Comparison of ENCODE assay signal across 34 mouse cellular contexts in the genomic region with DNA sequence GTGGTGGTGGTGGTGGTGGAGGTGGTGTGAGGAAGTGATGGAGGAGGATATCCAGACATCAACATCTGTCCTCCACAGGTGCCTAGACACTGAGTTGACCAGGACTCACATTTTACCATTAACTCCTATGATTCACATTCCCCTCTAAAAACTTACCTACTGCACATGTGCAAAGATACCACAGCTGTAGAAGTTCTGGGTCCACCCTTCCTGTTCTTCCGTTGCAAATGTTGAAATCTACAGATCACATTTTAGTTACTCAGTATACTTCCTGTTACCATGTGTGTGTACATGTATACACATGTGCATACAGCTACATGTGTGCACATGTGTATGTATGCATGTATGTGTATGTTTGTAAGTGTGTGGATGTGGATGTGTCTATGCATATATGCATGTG. TPM values are rescaled to one million over a fixed set of nuclear protein-coding genes. Genes with fewer than 3 reads are reported as not detected.
DNase-seq lines count a peak whose midpoint lies in the region; ATAC-seq and TF ChIP-seq lines count a peak whose summit lies in the region.
"Had no signal": no experiment of that assay in that cellular context is flagged by ENCODE, and none has a peak within 500 bp of the region (broad histone marks: within the 10 kb centered on the region; RNA-seq: fewer than 3 reads in every experiment).

No protein-coding gene starts in this region.

- H3K27ac ChIP-seq in liver, postnatal 0 days (ENCODE audit: low read depth) = no peak overlapping the region
- no peak overlapping the region for H3K27ac ChIP-seq in heart, embryonic 12.5 days (ENCODE audit: poor library complexity, severe bottlenecking)
- no peak overlapping the region for H3K27ac ChIP-seq in intestine, embryonic 16.5 days (ENCODE audit: low read length)
- no peak overlapping the region for H3K27ac ChIP-seq in forebrain, embryonic 16.5 days (ENCODE audit: low read length)
- H3K27ac ChIP-seq: embryonic facial prominence, embryonic 12.5 days; forebrain, embryonic 13.5 days; gastrocnemius, adult 2 months; hindbrain, embryonic 10.5 days; left cerebral cortex, adult 2 months; limb, embryonic 10.5 days; midbrain, embryonic 13.5 days had no signal

- no peak overlapping the region for H3K4me3 ChIP-seq in liver, postnatal 0 days (ENCODE audit: low read depth, low read length)
- H3K4me3 ChIP-seq in heart, embryonic 12.5 days = no peak overlapping the region
- no peak overlapping the region for H3K4me3 ChIP-seq in intestine, embryonic 16.5 days (ENCODE audit: low read length)
- no peak overlapping the region for H3K4me3 ChIP-seq in forebrain, embryonic 16.5 days (replicated peaks; ENCODE audit: low read length)
- H3K4me3 ChIP-seq: embryonic facial prominence, embryonic 12.5 days; forebrain, embryonic 13.5 days; gastrocnemius, adult 2 months; hindbrain, embryonic 10.5 days; left cerebral cortex, adult 2 months; limb, embryonic 10.5 days; megakaryocyte, embryonic 14.5 days; midbrain, embryonic 13.5 days had no signal

- H3K27me3 ChIP-seq in liver, postnatal 0 days (ENCODE audit: insufficient read depth, low read length) = no peaks in the 10 kb centered on the region
- no peaks in the 10 kb centered on the region for H3K27me3 ChIP-seq in heart, embryonic 12.5 days (replicated peaks)
- H3K27me3 ChIP-seq in intestine, embryonic 16.5 days (replicated peaks; ENCODE audit: control insufficient read depth, insufficient read depth, low read length) = no peaks in the 10 kb centered on the region
- no peaks in the 10 kb centered on the region for H3K27me3 ChIP-seq in forebrain, embryonic 16.5 days (replicated peaks; ENCODE audit: control insufficient read depth, insufficient read depth, low read length)
- H3K27me3 ChIP-seq: CH12.LX; embryonic facial prominence, embryonic 12.5 days; forebrain, embryonic 13.5 days; megakaryocyte, embryonic 14.5 days; midbrain, embryonic 13.5 days; Patski had no signal

- H3K9me3 ChIP-seq in liver, postnatal 0 days (ENCODE audit: low read length) = no peaks in the 10 kb centered on the region
- H3K9me3 ChIP-seq in heart, embryonic 12.5 days (replicated peaks) = no peaks in the 10 kb centered on the region
- H3K9me3 ChIP-seq in intestine, embryonic 16.5 days (ENCODE audit: control insufficient read depth, low read length) = no peaks in the 10 kb centered on the region
- no peaks in the 10 kb centered on the region for H3K9me3 ChIP-seq in forebrain, embryonic 16.5 days (ENCODE audit: control insufficient read depth, low read length)
- H3K9me3 ChIP-seq: embryonic facial prominence, embryonic 12.5 days; forebrain, embryonic 13.5 days; hindbrain, embryonic 10.5 days; limb, embryonic 10.5 days; megakaryocyte, embryonic 14.5 days; midbrain, embryonic 13.5 days had no signal

- DNase-seq in liver, postnatal 0 days = no peak
- DNase-seq in liver = no peak
- DNase-seq in CD4-positive, CD25-positive, alpha-beta regulatory T cell, adult 2 months (ENCODE audit: low read depth, low spot score) = peak; percentile 72
- peak; percentile 86 for DNase-seq in induced T-regulatory cell, adult 2 months (ENCODE audit: low read depth)
- DNase-seq in natural killer cell, adult 2 months (ENCODE audit: low spot score in 2 of 2) = peak; percentile 43 to 67
- DNase-seq: adrenal gland, adult 8-10 months; cerebellum, adult 11-12 months; cerebellum, postnatal 14 days; gastrocnemius, adult 2 months; heart, adult 11 months; heart, postnatal 10 days; kidney, adult 18-20 months; lung, postnatal 10 days had no signal

- ATAC-seq in liver, postnatal 0 days = peak; percentile 25; the same call in 1 of the 2 replicates
- ATAC-seq in heart, embryonic 12.5 days (ENCODE audit: insufficient number of reproducible peaks, low FRiP score) = no peak
- no peak for ATAC-seq in intestine, embryonic 16.5 days
- ATAC-seq in forebrain, embryonic 16.5 days = no peak
- ATAC-seq: forebrain, embryonic 13.5 days; hindbrain, embryonic 16.5 days; midbrain, embryonic 13.5 days; Patski had no signal

- 40% methylated on average over 1 of the region's 1 CpGs for WGBS in liver, postnatal 0 days (ENCODE audit: insufficient replicate concordance)
- whole genome bisulfite sequencing in heart, embryonic 12.5 days = 75% methylated on average over 1 of the region's 1 CpGs
- 91% methylated on average over 1 of the region's 1 CpGs for WGBS in intestine, embryonic 16.5 days
- 90% methylated on average over 1 of the region's 1 CpGs for WGBS in forebrain, embryonic 16.5 days

- no peak overlapping the region for H3K9ac ChIP-seq in liver, postnatal 0 days (replicated peaks)
- H3K9ac ChIP-seq in heart, embryonic 12.5 days = no peak overlapping the region
- no peak overlapping the region for H3K9ac ChIP-seq in intestine, embryonic 16.5 days (ENCODE audit: low read depth, low read length)
- H3K9ac ChIP-seq in forebrain, embryonic 16.5 days (replicated peaks; ENCODE audit: low read depth, low read length) = no peak overlapping the region
- H3K9ac ChIP-seq: embryonic facial prominence, embryonic 12.5 days; forebrain, embryonic 13.5 days; midbrain, embryonic 13.5 days had no signal

- no peaks in the 10 kb centered on the region for H3K36me3 ChIP-seq in liver, postnatal 0 days (replicated peaks; ENCODE audit: insufficient read depth, low read length)
- H3K36me3 ChIP-seq in heart, embryonic 12.5 days = no peaks in the 10 kb centered on the region
- H3K36me3 ChIP-seq in intestine, embryonic 16.5 days (ENCODE audit: control insufficient read depth, insufficient read depth, low read length) = no peaks in the 10 kb centered on the region
- H3K36me3 ChIP-seq in forebrain, embryonic 16.5 days (ENCODE audit: control insufficient read depth, insufficient read depth) = no peaks in the 10 kb centered on the region
- H3K36me3 ChIP-seq: embryonic facial prominence, embryonic 12.5 days; G1E; hindbrain, embryonic 10.5 days; limb, embryonic 10.5 days; midbrain, embryonic 13.5 days had no signal

- TF ChIP-seq CTCF in liver, postnatal 0 days (IDR thresholded peaks at IDR 0.05; ENCODE audit: low read depth) = no peak

- TF ChIP-seq EP300 in liver, postnatal 0 days (IDR thresholded peaks at IDR 0.05; ENCODE audit: low read depth) = no peak

- H3K4me1 ChIP-seq in liver, postnatal 0 days (ENCODE audit: insufficient read depth) = 0 out of 2 replicates have a peak, but pooled peaks cover 2% of the 10 kb centered on the region
- H3K4me1 ChIP-seq in heart, embryonic 12.5 days (replicated peaks) = no peaks in the 10 kb centered on the region; the same call in 1 of the 2 replicates
- no peaks in the 10 kb centered on the region for H3K4me1 ChIP-seq in intestine, embryonic 16.5 days (ENCODE audit: control insufficient read depth, insufficient read depth, low read length)
- H3K4me1 ChIP-seq in forebrain, embryonic 16.5 days (replicated peaks; ENCODE audit: control insufficient read depth, insufficient read depth, low read length) = peaks cover 4% of the 10 kb centered on the region; the same call in 1 of the 2 replicates
- H3K4me1 ChIP-seq: embryonic facial prominence, embryonic 12.5 days; forebrain, embryonic 13.5 days; hindbrain, embryonic 10.5 days; midbrain, embryonic 13.5 days had no signal

- H3K4me2 ChIP-seq in liver, postnatal 0 days (ENCODE audit: low read depth, low read length) = no peak overlapping the region
- H3K4me2 ChIP-seq in heart, embryonic 12.5 days = no peak overlapping the region
- H3K4me2 ChIP-seq in intestine, embryonic 16.5 days (ENCODE audit: low read depth, low read length) = no peak overlapping the region
- no peak overlapping the region for H3K4me2 ChIP-seq in forebrain, embryonic 16.5 days (ENCODE audit: low read length)
- H3K4me2 ChIP-seq: embryonic facial prominence, embryonic 12.5 days; forebrain, embryonic 13.5 days; heart, embryonic 11.5 days; midbrain, embryonic 13.5 days had no signal

RNA-seq across cellular contexts. Expression of a gene that starts 29.8 kb away (rescaled TPM):
- polyA plus RNA-seq in liver, postnatal 0 days (2015; fragmentation: Nextera tagmentation; extraction: Ambion mirVana) = not detected in 2 replicates
- not detected in 2 replicates for polyA plus RNA-seq in heart, embryonic 12.5 days (2016; fragmentation: Nextera tagmentation; extraction: Ambion mirVana)
- polyA plus RNA-seq in intestine, embryonic 16.5 days (2015; fragmentation: Nextera tagmentation; extraction: Ambion mirVana) = not detected in 2 replicates
- not detected in 2 replicates for polyA plus RNA-seq in forebrain, embryonic 16.5 days (2015; fragmentation: Nextera tagmentation; extraction: Ambion mirVana)
- polyA plus RNA-seq: forebrain, embryonic 13.5 days; frontal cortex, adult 2 months; G1E; heart, embryonic 11.5 days; hindbrain, embryonic 10.5 days; hindbrain, embryonic 16.5 days; liver, adult 2 months; liver, embryonic 16.5 days; midbrain, embryonic 13.5 days; neural tube, embryonic 14.5 days; Patski; small intestine, adult 2 months; testis, adult 2 months had no signal

Comparison
In these comparisons a context has a peak if more than half of its experiments do, and no peak if none do; other contexts are left out.
1. DNase-seq: peak in CD4-positive, CD25-positive, alpha-beta regulatory T cell, adult 2 months (single experiment), induced T-regulatory cell, adult 2 months (single experiment) and natural killer cell, adult 2 months (2 of 2); none in liver, postnatal 0 days (single experiment) and liver (single experiment).